Mouse (Mus musculus): ENCODE data around the gene Ctc1. TPM values are rescaled to one million over a fixed set of nuclear protein-coding genes. Genes with fewer than 3 reads are reported as not detected.

Gene Ctc1
- polyA plus RNA-seq, 2 experiments from 2014 or later = 12.5 to 13.5 TPM

- no peak for ATAC-seq
Observed at GRCm38 (mm10) chr11:69050748-69051147, 35.0 kb downstream of the Ctc1 start.

- no peak for ATAC-seq
Observed at GRCm38 (mm10) chr11:69051771-69052170, 36.1 kb downstream of the Ctc1 start.

- no peak for ATAC-seq
Observed at GRCm38 (mm10) chr11:69052824-69053421, 37.2 kb downstream of the Ctc1 start.

- no peak for ATAC-seq
Observed at GRCm38 (mm10) chr11:69053848-69054247, 38.1 kb downstream of the Ctc1 start.

- no peak for ATAC-seq
Observed at GRCm38 (mm10) chr11:69058265-69058664, 42.6 kb downstream of the Ctc1 start.

GRCm38 (mm10) chr11:69058729-69059356, 43.1 kb downstream of the Ctc1 start:
- ATAC-seq = no peak

- ATAC-seq = peak; percentile 89
Observed at GRCm38 (mm10) chr11:69059357-69059974, 43.8 kb downstream of the Ctc1 start, which contains the start of gene Borcs6. Gene Borcs6, plus strand, starts transcription at chr11:69059717.

GRCm38 (mm10) chr11:69059975-69060411, 44.3 kb downstream of the Ctc1 start:
- ATAC-seq = no peak

- ATAC-seq = no peak
Observed at GRCm38 (mm10) chr11:69060448-69061254, 44.9 kb downstream of the Ctc1 start.

GRCm38 (mm10) chr11:69061255-69061912, 45.7 kb downstream of the Ctc1 start:
- ATAC-seq = no peak

GRCm38 (mm10) chr11:69062194-69062760, 46.6 kb downstream of the Ctc1 start:
- ATAC-seq = no peak

GRCm38 (mm10) chr11:69062761-69063224, 47.1 kb downstream of the Ctc1 start:
- ATAC-seq = peak; percentile 49

GRCm38 (mm10) chr11:69063413-69064201, 47.9 kb downstream of the Ctc1 start:
- peak; percentile 16 for ATAC-seq

- ATAC-seq = no peak
Observed at GRCm38 (mm10) chr11:69064259-69065133, 48.8 kb downstream of the Ctc1 start.

- no peak for ATAC-seq
Observed at GRCm38 (mm10) chr11:69065394-69065925, 49.7 kb downstream of the Ctc1 start.

GRCm38 (mm10) chr11:69066163-69066861, 50.6 kb downstream of the Ctc1 start:
- no peak for ATAC-seq

- peak; percentile 24 for ATAC-seq
Observed at GRCm38 (mm10) chr11:69066956-69067355, 51.2 kb downstream of the Ctc1 start.

GRCm38 (mm10) chr11:69067601-69068000, 51.9 kb downstream of the Ctc1 start:
- ATAC-seq = no peak

GRCm38 (mm10) chr11:69070093-69070492, 54.4 kb downstream of the Ctc1 start:
- no peak for ATAC-seq
